Mouse (Mus musculus) embryonic facial prominence, embryonic 14.5 days (tissue): ENCODE measurements at regions not wholly inside any gene's neighbourhood (a gene's known extent, or its start where the extent isn't known, plus 50 kb on each side); places are given as distances from the start of the nearest gene placed in this dataset.

Experiments
- ATAC-seq: fragments of 200-750 bp; cut with Nextera tagmentation; 2 replicates; pipeline ENCODE4 v1.8.0; 2017; ENCODE audit warnings: low read depth, moderate number of reproducible peaks, moderate TSS enrichment
- DNase-seq: peaks from one replicate; pipeline ENCODE4 v3.0.0-alpha.2; 2015; ENCODE audit warnings: low spot score
- H3K27ac ChIP-seq: fragments of 300-500 bp; sonication (generic); replicated peaks from 2 replicates; pipeline ENCODE4 v1.5.1; 2014; ENCODE audit warnings: low read depth, mild to moderate bottlenecking, low read length, moderate library complexity
- H3K27me3 ChIP-seq: fragments of 300-500 bp; sonication (generic); replicated peaks from 2 replicates; pipeline ENCODE4 v1.6.1; 2014; ENCODE audit warnings: low read length; ENCODE audit not compliant: control insufficient read depth, insufficient read depth
- H3K36me3 ChIP-seq: fragments of 300-500 bp; sonication (generic); 2 replicates; pipeline ENCODE4 v1.6.1; 2014; ENCODE audit warnings: low read length, mixed read lengths; ENCODE audit not compliant: control insufficient read depth, insufficient read depth
- H3K4me1 ChIP-seq: fragments of 300-500 bp; sonication (generic); 2 replicates; pipeline ENCODE4 v1.6.1; 2014; ENCODE audit warnings: antibody characterized with exemption, low read length; ENCODE audit not compliant: control insufficient read depth, insufficient read depth
- H3K4me2 ChIP-seq: fragments of 300-500 bp; sonication (generic); 2 replicates; pipeline ENCODE4 v1.6.1; 2014; ENCODE audit warnings: low read depth, mild to moderate bottlenecking, low read length, moderate library complexity, mixed read lengths
- H3K4me3 ChIP-seq: fragments of 300-500 bp; sonication (generic); 2 replicates; pipeline ENCODE4 v1.5.1; 2014; ENCODE audit warnings: low read depth, mild to moderate bottlenecking, low read length
- H3K9ac ChIP-seq: fragments of 300-500 bp; sonication (generic); 2 replicates; pipeline ENCODE4 v1.6.1; 2014; ENCODE audit warnings: low read depth, mild to moderate bottlenecking, low read length, moderate library complexity, mixed read lengths
- H3K9me3 ChIP-seq: fragments of 300-500 bp; sonication (generic); 2 replicates; pipeline ENCODE4 v1.6.1; 2016; ENCODE audit warnings: low read length; ENCODE audit not compliant: control insufficient read depth
- WGBS: fragments of 180-500 bp; shearing (Covaris S2); extraction: QIAGEN DNeasy Blood & Tissue Kit; methylation state at CpG from one replicate; pipeline ENCODE4 v1.1.7; 2014; 5-methylcytosine and 5-hydroxymethylcytosine counted together

- H3K27me3 ChIP-seq, result no peaks in the 10 kb centered on the region
- no peaks in the 10 kb centered on the region for H3K4me1 ChIP-seq
- H3K4me3 ChIP-seq, result no peak overlapping the region
- DNase-seq (no peak), ATAC-seq (no peak)
- no peaks in the 10 kb centered on the region for H3K36me3 ChIP-seq
- 77% methylated on average over 4 of the region's 4 CpGs for WGBS
- H3K9ac ChIP-seq, result no peak overlapping the region
- H3K4me2 ChIP-seq, result no peak overlapping the region
- no peaks in the 10 kb centered on the region for H3K9me3 ChIP-seq
- H3K27ac ChIP-seq, result no peak overlapping the region
Measured at GRCm38 (mm10) chr2:50003866-50004265, 62.4 kb upstream of the Lypd6 start.

GRCm38 (mm10) chr2:50004674-50005527 is 61.3 kb upstream of the Lypd6 start:
- ATAC-seq (no peak), DNase-seq (no peak)
- H3K9me3 ChIP-seq, result no peaks in the 10 kb centered on the region
- H3K4me2 ChIP-seq, result no peak overlapping the region
- no peaks in the 10 kb centered on the region for H3K27me3 ChIP-seq
- no peaks in the 10 kb centered on the region for H3K4me1 ChIP-seq
- H3K9ac ChIP-seq, result no peak overlapping the region
- H3K36me3 ChIP-seq, result no peaks in the 10 kb centered on the region
- WGBS, result 39% methylated on average over 11 of the region's 11 CpGs
- no peak overlapping the region for H3K27ac ChIP-seq
- no peak overlapping the region for H3K4me3 ChIP-seq

- Histone ChIP-seq H3K4me1 (0 out of 2 replicates have a peak, but pooled peaks cover 4% of the 10 kb centered on the region), H3K36me3 (no peaks in the 10 kb centered on the region), H3K9me3 (no peaks in the 10 kb centered on the region), H3K9ac (no peak overlapping the region), H3K4me3 (no peak overlapping the region), H3K27me3 (no peaks in the 10 kb centered on the region; the same call in 1 of the 2 replicates), H3K4me2 (no peak overlapping the region), H3K27ac (no peak overlapping the region)
- DNase-seq (no peak), ATAC-seq (no peak)
- 70% methylated on average over 5 of the region's 5 CpGs for WGBS
Measured at GRCm38 (mm10) chr2:50008282-50008681, 57.9 kb upstream of the Lypd6 start.

DNA sequence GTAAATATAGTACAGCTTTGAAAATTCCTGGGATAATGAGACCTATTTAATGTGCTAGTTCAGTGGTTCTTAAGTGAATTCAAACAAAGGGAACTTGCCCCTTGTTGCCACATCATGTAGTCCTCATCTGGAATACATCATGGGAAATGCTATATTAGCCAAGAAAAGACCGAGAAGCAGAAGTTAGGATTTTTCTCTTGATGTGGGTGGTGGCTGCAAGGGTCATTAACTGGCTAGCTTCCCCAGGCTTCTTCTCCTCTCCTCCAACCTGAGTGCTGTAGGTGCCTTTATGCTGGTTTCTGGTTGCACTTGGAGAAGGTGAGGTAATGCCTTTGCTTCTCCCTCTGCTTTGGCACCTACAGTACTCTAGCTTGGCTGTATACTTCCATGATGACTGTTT is 55.8 kb upstream of the Lypd6 start:
- no peaks in the 10 kb centered on the region for H3K9me3 ChIP-seq
- 38% methylated on average over 1 of the region's 1 CpGs for WGBS
- H3K27ac ChIP-seq, result no peak overlapping the region
- H3K27me3 ChIP-seq, result no peaks in the 10 kb centered on the region; the same call in 1 of the 2 replicates
- H3K4me2 ChIP-seq, result no peak overlapping the region
- peaks cover 4% of the 10 kb centered on the region; the same call in 1 of the 2 replicates for H3K4me1 ChIP-seq
- no peaks in the 10 kb centered on the region for H3K36me3 ChIP-seq
- ATAC-seq (0 out of 2 replicates have a peak, but pooled peaks have one; percentile 18), DNase-seq (peak; percentile 13)
- no peak overlapping the region for H3K4me3 ChIP-seq
- H3K9ac ChIP-seq, result no peak overlapping the region

GRCm38 (mm10) chr2:50012303-50012702 is 53.9 kb upstream of the Lypd6 start:
- Histone ChIP-seq H3K4me1 (peaks cover 4% of the 10 kb centered on the region; the same call in 1 of the 2 replicates), H3K9ac (no peak overlapping the region), H3K27me3 (no peaks in the 10 kb centered on the region; the same call in 1 of the 2 replicates), H3K27ac (no peak overlapping the region), H3K4me3 (no peak overlapping the region), H3K36me3 (no peaks in the 10 kb centered on the region), H3K4me2 (no peak overlapping the region), H3K9me3 (no peaks in the 10 kb centered on the region)
- WGBS, result 85% methylated on average over 3 of the region's 3 CpGs
- DNase-seq, result no peak
- ATAC-seq, result no peak

DNA sequence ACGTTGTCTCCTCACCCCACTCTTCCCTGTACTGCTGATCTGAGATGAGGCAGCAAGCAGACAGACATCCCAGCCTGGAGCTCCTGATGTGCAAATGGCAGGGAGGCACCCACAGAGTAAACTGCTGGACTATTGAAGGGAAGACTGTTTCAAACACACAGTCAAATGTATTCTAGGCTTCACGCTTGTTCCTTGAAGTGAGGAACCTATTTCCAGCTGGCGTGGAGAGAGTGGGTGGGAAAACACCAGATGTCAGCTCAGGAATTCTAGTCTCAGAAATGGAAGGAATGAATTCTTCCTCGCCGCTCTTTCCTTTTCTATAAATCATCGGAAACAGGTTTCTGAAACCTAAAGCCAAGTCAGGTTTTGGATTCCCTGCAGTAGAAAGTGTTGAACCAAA is 53.0 kb upstream of the Lypd6 start:
- Histone ChIP-seq H3K27ac (no peak overlapping the region), H3K9me3 (no peaks in the 10 kb centered on the region), H3K36me3 (no peaks in the 10 kb centered on the region), H3K4me1 (peaks cover 4% of the 10 kb centered on the region; the same call in 1 of the 2 replicates), H3K4me3 (no peak overlapping the region), H3K9ac (no peak overlapping the region), H3K27me3 (no peaks in the 10 kb centered on the region; the same call in 1 of the 2 replicates), H3K4me2 (no peak overlapping the region)
- WGBS, result 46% methylated on average over 6 of the region's 6 CpGs
- DNase-seq (peak; percentile 25), ATAC-seq (no peak)

DNA sequence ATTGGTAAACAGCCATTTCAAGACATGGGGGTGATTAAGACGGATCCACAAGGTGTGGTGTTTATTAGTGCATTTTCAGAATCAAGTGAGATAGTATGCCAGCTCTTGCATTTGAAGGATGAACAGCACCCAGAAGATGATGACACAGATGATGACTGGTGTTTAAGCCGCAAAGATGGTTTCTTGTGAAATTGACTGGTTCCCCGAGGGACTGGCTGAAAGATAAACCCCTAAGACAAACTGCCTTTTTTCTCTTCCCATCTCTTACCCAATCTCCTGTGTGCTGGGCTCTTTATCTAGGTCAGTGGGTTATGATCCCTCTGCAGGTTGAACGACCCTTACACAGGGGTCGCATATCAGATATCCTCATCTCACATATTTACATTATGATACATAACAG is 52.3 kb upstream of the Lypd6 start:
- Histone ChIP-seq H3K36me3 (no peaks in the 10 kb centered on the region), H3K27ac (no peak overlapping the region), H3K4me2 (no peak overlapping the region), H3K27me3 (no peaks in the 10 kb centered on the region; the same call in 1 of the 2 replicates), H3K9ac (no peak overlapping the region), H3K4me3 (no peak overlapping the region), H3K9me3 (no peaks in the 10 kb centered on the region), H3K4me1 (peaks cover 4% of the 10 kb centered on the region; the same call in 1 of the 2 replicates)
- ATAC-seq (no peak), DNase-seq (no peak)
- 76% methylated on average over 5 of the region's 5 CpGs for WGBS

DNA sequence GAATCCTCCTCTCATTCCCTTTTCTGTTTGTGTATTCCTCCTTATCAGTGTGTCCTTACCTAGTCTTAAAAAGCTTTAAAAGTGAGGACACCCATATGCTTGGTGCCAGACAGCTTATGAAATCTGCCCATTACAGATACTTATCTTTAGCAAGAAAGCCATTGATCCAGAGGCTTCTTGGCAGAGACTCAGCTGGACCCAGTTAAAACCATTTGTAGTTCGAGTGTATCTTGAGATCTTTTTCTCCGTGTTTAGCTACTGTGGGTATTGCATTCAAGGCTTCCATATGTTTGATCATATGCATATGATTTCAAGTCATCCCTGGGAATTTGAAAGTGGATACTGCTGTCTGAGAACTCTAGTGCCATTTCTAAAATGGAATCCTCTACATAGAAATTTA is 51.5 kb upstream of the Lypd6 start:
- H3K9ac ChIP-seq, result no peak overlapping the region
- no peaks in the 10 kb centered on the region for H3K36me3 ChIP-seq
- H3K27me3 ChIP-seq, result no peaks in the 10 kb centered on the region; the same call in 1 of the 2 replicates
- H3K4me2 ChIP-seq, result no peak overlapping the region
- 45% methylated on average over 2 of the region's 2 CpGs for WGBS
- H3K9me3 ChIP-seq, result no peaks in the 10 kb centered on the region
- DNase-seq (no peak), ATAC-seq (no peak)
- no peak overlapping the region for H3K27ac ChIP-seq
- H3K4me3 ChIP-seq, result no peak overlapping the region
- H3K4me1 ChIP-seq, result peaks cover 4% of the 10 kb centered on the region; the same call in 1 of the 2 replicates
